Mouse (Mus musculus) brown adipose tissue, adult 24 weeks (tissue): ENCODE data around the gene Fn1. TPM values are rescaled to one million over a fixed set of nuclear protein-coding genes. Genes with fewer than 3 reads are reported as not detected.

Experiments
- H3K27ac ChIP-seq: fragments of 200-500 bp; replicated peaks from 2 replicates; pipeline ENCODE4 v1.5.1; 2012; ENCODE audit warnings: low read depth, mild to moderate bottlenecking, low read length
- H3K4me1 ChIP-seq: fragments of 200-500 bp; 2 replicates; pipeline ENCODE4 v1.6.1; 2012; ENCODE audit warnings: low read length, mixed read lengths; ENCODE audit not compliant: control insufficient read depth, insufficient read depth, insufficient read length
- H3K4me3 ChIP-seq: fragments of 200-500 bp; 2 replicates; pipeline ENCODE4 v1.5.1; 2012; ENCODE audit warnings: low read depth, mild to moderate bottlenecking, low read length, moderate library complexity; ENCODE audit not compliant: insufficient read depth
- polyA plus RNA-seq: library from polyadenylated mRNA; stranded (reverse); fragments of >200 nt; gene quantifications from 2 replicates; pipeline ENCODE4 v1.2.4, GENCODE M21; 2012; ENCODE audit not compliant: missing spikeins, insufficient read depth, insufficient read length

The Fn1 gene
- polyA plus RNA-seq, 1 experiment = 33.3 TPM

DNA sequence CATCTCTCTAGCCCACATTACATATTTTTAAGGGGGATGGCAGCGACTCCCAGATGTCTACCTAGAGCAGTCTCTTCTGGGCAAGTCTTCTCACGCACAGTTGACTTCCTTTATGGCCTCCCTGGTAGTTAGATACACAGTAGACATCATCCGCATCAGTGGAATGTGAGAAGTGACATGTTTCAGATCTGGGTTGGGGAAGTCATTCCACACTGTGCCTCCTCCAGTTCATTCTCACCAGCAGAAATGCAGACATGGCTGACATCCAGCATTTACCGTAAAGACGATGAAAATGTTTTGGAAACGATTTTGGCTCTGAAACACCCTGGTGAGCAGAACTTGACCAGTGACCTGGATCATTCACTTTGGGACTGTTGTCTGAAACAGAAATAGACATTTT lies 10.2 kb upstream of the Fn1 start:
- no peaks in the 10 kb centered on the region for H3K4me1 ChIP-seq
- no peak overlapping the region for H3K4me3 ChIP-seq
- no peak overlapping the region for H3K27ac ChIP-seq

DNA sequence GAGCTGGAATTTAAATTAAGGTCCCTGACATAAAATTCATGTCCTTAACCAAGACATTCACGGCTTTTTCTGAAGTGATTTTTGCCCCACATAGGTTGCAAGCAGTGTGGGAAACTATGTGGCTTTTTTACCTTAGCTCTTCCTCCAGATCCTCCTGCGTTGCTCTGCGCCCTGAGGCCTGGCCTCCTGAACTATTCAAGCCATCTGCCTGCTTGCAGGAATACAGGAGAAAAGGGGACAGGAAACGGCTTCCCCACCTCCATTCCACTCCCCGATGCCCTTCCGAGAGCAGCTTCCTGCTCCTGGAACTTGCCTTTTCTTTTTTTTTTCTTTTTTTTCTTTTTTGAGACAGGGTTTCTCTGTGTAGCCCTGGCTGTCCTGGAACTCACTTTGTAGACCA lies 5.6 kb upstream of the Fn1 start:
- H3K27ac ChIP-seq = no peak overlapping the region
- no peaks in the 10 kb centered on the region for H3K4me1 ChIP-seq
- no peak overlapping the region for H3K4me3 ChIP-seq

DNA sequence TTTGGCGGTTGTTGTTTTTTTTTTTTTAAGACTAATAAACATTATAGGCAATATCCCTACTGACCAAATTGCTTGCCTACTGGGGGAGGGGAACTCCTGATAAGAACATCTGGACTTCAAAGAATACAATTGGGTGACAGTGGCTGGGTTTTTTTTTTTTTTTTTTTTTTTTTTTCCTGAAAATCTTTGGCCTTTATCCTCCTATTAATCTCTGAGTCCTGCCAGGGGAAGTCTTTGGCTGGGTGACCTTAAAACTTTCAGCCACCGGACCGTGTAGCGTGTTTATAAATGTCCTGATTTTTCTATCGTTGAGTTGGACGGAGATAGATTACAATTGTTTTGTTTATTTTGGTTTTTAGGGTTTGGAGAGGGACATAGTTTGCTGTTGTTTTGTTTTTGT lies 3.3 kb upstream of the Fn1 start:
- Histone ChIP-seq H3K4me1 (no peaks in the 10 kb centered on the region; the same call in 1 of the 2 replicates), H3K4me3 (no peak overlapping the region), H3K27ac (no peak overlapping the region)

GRCm38 (mm10) chr1:71654221-71654620 lies 1.2 kb upstream of the Fn1 start:
- no peak overlapping the region for H3K27ac ChIP-seq
- H3K4me1 ChIP-seq = no peaks in the 10 kb centered on the region; the same call in 1 of the 2 replicates
- peak overlapping the region; percentile 58 for H3K4me3 ChIP-seq

DNA sequence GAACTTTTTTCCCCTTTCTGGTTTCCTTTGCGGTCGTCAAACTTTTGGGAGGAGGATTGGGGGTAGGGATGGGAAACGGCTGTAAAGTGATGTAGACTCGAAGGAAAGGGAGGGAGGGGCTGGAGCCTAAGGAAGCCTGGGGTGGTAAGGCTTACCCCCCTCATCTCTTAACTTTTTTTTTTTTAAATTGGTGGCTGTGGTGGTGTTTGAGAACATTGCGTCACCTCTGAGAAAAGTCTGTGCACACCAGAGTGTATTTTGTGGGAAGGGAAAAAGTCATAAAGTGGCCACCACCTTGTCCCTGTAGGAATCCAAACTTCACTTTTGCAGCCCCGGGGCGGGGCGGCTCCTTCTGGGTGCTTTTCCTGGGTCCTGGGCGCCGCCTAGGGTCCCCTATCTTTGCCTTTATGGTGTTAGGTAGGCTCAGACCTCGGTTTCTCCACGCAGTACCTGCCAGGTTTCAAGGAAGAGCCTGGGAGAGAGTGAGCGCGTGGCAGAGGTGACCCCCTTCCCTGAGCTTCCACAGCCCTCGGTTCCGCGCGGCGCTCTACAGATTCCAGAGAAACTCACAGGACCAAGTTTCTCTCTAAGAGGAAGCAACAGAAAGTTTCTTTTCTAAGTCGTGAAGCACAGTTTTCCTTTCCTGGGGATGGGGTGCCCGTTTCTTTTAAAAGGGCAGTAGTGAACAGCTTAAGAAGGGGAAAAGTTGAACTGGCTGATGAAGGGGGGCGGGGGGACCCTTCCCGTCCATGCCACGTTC lies 580 bp upstream of the Fn1 start:
- Histone ChIP-seq H3K4me1 (no peaks in the 10 kb centered on the region; the same call in 1 of the 2 replicates), H3K4me3 (peak overlapping the region; percentile 58), H3K27ac (no peak overlapping the region)

DNA sequence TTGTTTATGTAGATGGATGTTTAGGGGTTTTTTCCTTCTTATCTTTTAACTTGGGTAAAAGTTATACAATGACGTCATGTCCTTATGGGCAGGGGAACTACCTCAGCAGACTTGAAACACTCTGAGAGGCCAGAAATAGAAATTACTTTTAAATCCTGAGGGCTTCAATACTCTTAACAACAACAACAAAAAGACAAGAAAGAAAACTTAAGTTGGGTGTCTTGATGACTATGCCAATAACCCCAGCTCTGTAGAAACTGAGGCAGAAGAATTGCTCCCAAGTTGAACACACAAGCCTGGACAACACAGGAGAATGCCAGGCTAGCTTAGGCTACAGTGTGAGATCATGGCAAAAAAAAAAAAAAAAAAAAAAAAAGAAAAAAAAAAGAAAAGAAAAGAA lies 1.2 kb downstream of the Fn1 start:
- no peak overlapping the region for H3K4me3 ChIP-seq
- H3K27ac ChIP-seq = no peak overlapping the region
- H3K4me1 ChIP-seq = no peaks in the 10 kb centered on the region; the same call in 1 of the 2 replicates

DNA sequence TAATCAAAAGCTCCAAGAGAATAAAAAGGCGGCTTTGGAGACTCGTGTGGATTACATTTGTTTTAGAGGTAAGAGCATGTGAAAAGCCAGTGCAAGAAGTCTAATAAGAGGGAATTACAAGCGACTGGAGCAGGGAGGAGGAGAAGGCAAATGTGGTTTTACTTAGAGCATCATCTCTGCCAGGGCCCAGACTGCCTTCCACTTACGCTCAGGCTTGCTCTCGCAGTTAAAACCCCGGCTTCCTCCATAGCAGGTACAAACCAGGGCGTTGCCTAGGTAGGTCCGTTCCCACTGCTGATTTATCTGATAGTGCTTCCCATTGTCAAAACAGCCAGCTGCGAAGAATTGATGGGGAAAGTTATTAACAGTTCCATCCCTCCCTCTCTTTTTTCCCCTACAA lies 1.7 kb downstream of the Fn1 start:
- Histone ChIP-seq H3K27ac (no peak overlapping the region), H3K4me1 (no peaks in the 10 kb centered on the region; the same call in 1 of the 2 replicates), H3K4me3 (peak overlapping the region; percentile 21)

GRCm38 (mm10) chr1:71650741-71651140 lies 2.3 kb downstream of the Fn1 start:
- no peak overlapping the region for H3K27ac ChIP-seq
- no peak overlapping the region for H3K4me3 ChIP-seq
- no peaks in the 10 kb centered on the region; the same call in 1 of the 2 replicates for H3K4me1 ChIP-seq

DNA sequence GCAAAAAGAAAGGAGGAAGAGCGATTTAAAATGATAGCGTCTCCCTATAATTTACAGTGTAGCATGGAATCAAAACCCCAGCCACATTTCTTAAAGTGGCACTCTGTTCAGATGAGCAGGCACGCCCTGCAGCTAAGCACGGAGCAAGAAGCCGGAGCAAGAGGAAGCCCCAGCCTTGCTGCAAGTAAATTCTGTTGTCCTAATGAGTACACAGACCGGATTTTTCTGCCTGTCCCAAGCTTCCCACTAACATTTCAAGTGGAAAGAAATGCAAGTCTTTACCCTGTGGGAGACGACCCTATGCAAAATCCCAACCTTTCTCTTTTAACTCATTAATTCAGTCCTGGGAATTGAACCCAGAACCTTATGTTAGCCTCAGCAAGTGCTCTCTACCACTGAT lies 4.8 kb downstream of the Fn1 start:
- H3K4me1 ChIP-seq = no peaks in the 10 kb centered on the region; the same call in 1 of the 2 replicates
- H3K4me3 ChIP-seq = no peak overlapping the region
- H3K27ac ChIP-seq = no peak overlapping the region

GRCm38 (mm10) chr1:71646774-71647173 lies 6.2 kb downstream of the Fn1 start:
- H3K27ac ChIP-seq = no peak overlapping the region
- H3K4me1 ChIP-seq = no peaks in the 10 kb centered on the region
- H3K4me3 ChIP-seq = no peak overlapping the region

DNA sequence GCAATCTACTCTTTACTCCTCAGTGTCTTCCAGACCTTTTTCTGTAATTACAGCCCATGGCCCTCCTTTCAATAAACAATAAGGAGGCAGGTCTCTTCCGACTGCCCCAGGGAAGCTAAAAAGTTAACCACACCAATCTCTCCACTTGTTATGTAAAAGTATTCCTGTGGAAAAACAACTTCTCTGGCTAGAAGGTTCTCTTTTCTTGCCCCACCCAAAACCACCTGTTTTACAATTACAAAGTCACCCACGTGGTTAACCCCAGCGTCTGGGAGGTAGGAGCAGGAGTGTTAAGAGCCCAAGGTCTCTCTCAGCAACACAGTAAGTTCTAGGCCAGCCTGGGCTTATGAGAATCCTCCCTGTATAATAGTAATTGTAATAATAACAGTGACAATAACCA lies 7.0 kb downstream of the Fn1 start:
- H3K27ac ChIP-seq = no peak overlapping the region

GRCm38 (mm10) chr1:71645466-71645865 lies 7.5 kb downstream of the Fn1 start:
- Histone ChIP-seq H3K4me1 (no peaks in the 10 kb centered on the region), H3K4me3 (no peak overlapping the region), H3K27ac (no peak overlapping the region)

More for the DNA sequence above, 7.0 kb downstream of the Fn1 start:
- H3K4me1 ChIP-seq = no peaks in the 10 kb centered on the region
- H3K4me3 ChIP-seq = no peak overlapping the region

DNA sequence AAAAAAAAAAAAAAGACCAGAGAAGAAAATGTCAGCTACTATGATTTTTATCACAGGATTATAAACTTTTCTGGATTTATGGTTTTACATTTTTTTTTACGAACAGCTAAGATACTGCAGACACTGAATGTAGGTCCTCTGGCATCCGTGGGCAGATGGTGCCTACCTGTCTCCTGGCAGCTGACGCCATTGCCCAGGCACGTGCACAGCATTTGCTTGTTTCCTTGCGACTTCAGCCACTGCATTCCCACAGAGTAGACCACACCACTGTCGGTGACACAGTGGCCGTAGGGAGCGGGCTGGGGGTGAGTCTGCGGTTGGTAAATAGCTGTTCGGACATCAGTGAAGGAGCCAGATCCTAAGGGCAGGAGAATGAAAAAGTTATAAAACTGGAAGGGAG lies 10.2 kb downstream of the Fn1 start:
- H3K4me1 ChIP-seq = no peaks in the 10 kb centered on the region
- no peak overlapping the region for H3K4me3 ChIP-seq
- no peak overlapping the region for H3K27ac ChIP-seq

- Histone ChIP-seq H3K4me3 (no peak overlapping the region), H3K4me1 (no peaks in the 10 kb centered on the region), H3K27ac (no peak overlapping the region)
Observed at GRCm38 (mm10) chr1:71641206-71641605, 11.8 kb downstream of the Fn1 start.

GRCm38 (mm10) chr1:71640157-71640556 lies 12.8 kb downstream of the Fn1 start:
- no peak overlapping the region for H3K4me3 ChIP-seq
- H3K4me1 ChIP-seq = no peaks in the 10 kb centered on the region
- no peak overlapping the region for H3K27ac ChIP-seq

DNA sequence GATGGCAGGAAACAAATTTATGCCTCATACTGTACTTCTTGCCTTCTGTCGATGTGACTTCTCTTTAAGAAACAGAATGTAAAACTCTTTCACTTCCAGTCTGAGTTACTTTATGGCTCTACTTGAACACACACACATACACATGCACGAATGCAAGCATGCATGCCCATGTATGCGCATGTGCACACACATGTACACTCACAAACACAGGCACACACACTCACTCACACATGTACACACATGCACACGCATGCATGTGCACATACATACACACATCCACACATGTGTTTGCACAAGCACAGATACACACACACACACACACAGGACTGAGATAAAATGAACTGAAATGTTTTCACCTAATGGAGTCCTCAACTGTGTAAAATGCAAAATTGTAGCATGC lies 16.3 kb downstream of the Fn1 start:
- H3K27ac ChIP-seq = no peak overlapping the region
- H3K4me3 ChIP-seq = no peak overlapping the region
- no peaks in the 10 kb centered on the region for H3K4me1 ChIP-seq
